20 mouse cellular contexts compared by ENCODE assay signal in the genomic region with DNA sequence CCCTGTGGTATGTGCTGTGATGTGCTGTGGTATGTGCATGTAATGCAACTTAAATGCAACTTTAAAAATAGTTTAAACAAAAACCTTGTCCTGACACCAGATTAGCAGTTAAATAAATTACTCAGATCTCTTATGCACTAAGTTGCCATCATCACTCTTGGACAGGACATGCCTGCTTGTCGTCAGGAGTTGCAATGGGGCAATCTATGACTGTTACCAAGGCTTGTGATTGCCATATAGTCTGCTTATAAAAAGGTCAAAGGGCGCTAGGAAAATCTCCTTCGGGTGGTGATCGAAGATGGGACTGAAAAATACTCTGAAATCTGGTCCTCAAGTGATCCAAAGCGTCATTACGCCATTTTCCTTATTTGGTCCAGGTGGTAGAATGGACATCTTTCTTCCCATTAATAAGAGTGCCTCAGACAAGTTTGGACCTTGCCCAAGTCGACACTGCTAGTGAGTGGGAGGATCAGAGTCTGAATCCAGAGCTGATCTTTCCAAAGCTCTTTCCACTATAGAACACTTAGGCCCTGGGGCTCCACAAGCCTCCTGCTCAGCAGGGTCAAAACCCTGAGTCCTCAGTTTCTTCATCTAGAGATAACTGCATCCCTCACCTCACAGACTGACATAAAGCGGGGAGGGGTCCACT.
"Had no signal": no experiment of that assay in that cellular context is flagged by ENCODE, and none has a peak within 500 bp of the region (broad histone marks: within the 10 kb centered on the region; RNA-seq: fewer than 3 reads in every experiment).

No protein-coding gene starts in this region.

- H3K4me1 ChIP-seq: limb, embryonic 15.5 days; stomach, embryonic 15.5 days had no signal

- H3K9ac ChIP-seq: limb, embryonic 12.5 days; limb, embryonic 15.5 days; liver, embryonic 12.5 days; liver, embryonic 15.5 days; stomach, embryonic 15.5 days had no signal

- H3K4me2 ChIP-seq: limb, embryonic 12.5 days; limb, embryonic 15.5 days; liver, embryonic 12.5 days; liver, embryonic 15.5 days; midbrain, embryonic 11.5 days; stomach, embryonic 15.5 days had no signal

- H3K36me3 ChIP-seq: limb, embryonic 12.5 days; limb, embryonic 15.5 days; liver, embryonic 12.5 days; liver, embryonic 15.5 days; stomach, embryonic 15.5 days had no signal

- H3K4me3 ChIP-seq: left cerebral cortex, adult 2 months; limb, embryonic 12.5 days; limb, embryonic 15.5 days; liver, embryonic 12.5 days; liver, embryonic 15.5 days; stomach, embryonic 15.5 days had no signal

- H3K9me3 ChIP-seq: limb, embryonic 12.5 days; limb, embryonic 15.5 days; liver, embryonic 12.5 days; liver, embryonic 15.5 days; stomach, embryonic 15.5 days had no signal

- ATAC-seq: liver, embryonic 12.5 days had no signal

- DNase-seq: kidney, adult 11 months; layer of hippocampus, postnatal 36 days; lung, adult 2 months; lung, postnatal 14 days; lung, postnatal 4 days; midbrain, embryonic 14.5 days; right cerebral cortex, adult 18-20 months; right cerebral cortex, postnatal 14 days; spleen, adult 18-20 months; thymus, adult 2 months; thymus, postnatal 14 days; thymus, postnatal 4 days had no signal

- H3K27me3 ChIP-seq: limb, embryonic 12.5 days; limb, embryonic 15.5 days; liver, embryonic 12.5 days; liver, embryonic 15.5 days; stomach, embryonic 15.5 days had no signal

- H3K27ac ChIP-seq: kidney, postnatal 0 days; left cerebral cortex, adult 2 months; limb, embryonic 12.5 days; limb, embryonic 15.5 days; liver, embryonic 12.5 days; liver, embryonic 15.5 days; stomach, embryonic 15.5 days had no signal
